Mouse (Mus musculus) bone marrow, adult 2 months (tissue): ENCODE measurements around the gene Col4a2.

Source experiments
- CTCF ChIP-seq: fragments of 200-500 bp; IDR thresholded peaks from 2 replicates; pipeline ENCODE4 v1.5.1; 2011; ENCODE audit warnings: low read length, control low read depth; ENCODE audit not compliant: control insufficient read depth, insufficient read depth
- POLR2A ChIP-seq: fragments of 200-500 bp; IDR thresholded peaks from 2 replicates; pipeline ENCODE4 v1.6.1; 2011; ENCODE audit warnings: low read depth, mild to moderate bottlenecking, control low read depth, low read length, borderline replicate concordance; ENCODE audit not compliant: control insufficient read depth

DNA sequence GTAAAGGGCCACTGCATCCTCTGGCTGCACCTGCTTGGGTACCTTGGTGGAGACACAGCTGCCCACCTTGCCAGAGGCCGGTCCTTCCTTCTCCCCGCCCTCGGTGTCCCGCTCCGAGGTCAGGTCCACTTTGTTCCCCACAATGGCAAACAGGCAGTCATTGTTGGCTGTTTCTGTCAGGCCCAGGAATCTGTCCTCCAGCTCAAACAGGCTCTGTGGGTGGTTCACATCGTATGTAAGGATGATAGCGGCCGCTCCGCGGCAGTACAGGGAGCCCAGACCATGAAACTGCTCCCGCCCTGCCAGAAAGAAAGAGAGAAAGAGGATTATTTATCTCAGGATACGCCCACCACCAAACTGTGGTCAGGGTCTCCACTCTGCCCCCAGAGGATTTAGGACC lies 141.6 kb downstream of the Col4a2 start:
- TF ChIP-seq CTCF = no peak
- TF ChIP-seq POLR2A = no peak
